Mouse (Mus musculus) megakaryocyte progenitor cell, adult 5-6 weeks (primary cell): ENCODE measurements around the gene Sdha. TPM values are rescaled to one million over a fixed set of nuclear protein-coding genes. Genes with fewer than 3 reads are reported as not detected.

Source experiments
- ATAC-seq: replicated peaks from 2 replicates; pipeline ENCODE4 v1.8.0; 2016; ENCODE audit warnings: mild to moderate bottlenecking, moderate TSS enrichment, inconsistent platforms; ENCODE audit not compliant: poor library complexity
- total RNA-seq, 2 experiments: library from RNA; stranded (forward) in 1 of 2; stranded (reverse) in 1 of 2; fragments of 157-497, 149-512 nt in 1 of 2; fragments of 200-1000 nt in 1 of 2; gene quantifications; 2 replicates each; pipeline versions ENCODE4 v1.2.3 to v1.2.4; 2015 to 2017

Sdha gene
- total RNA-seq (2015) (227 and 229 TPM in 2 replicates), total RNA-seq (2017) (304 and 374 TPM in 2 replicates)

DNA sequence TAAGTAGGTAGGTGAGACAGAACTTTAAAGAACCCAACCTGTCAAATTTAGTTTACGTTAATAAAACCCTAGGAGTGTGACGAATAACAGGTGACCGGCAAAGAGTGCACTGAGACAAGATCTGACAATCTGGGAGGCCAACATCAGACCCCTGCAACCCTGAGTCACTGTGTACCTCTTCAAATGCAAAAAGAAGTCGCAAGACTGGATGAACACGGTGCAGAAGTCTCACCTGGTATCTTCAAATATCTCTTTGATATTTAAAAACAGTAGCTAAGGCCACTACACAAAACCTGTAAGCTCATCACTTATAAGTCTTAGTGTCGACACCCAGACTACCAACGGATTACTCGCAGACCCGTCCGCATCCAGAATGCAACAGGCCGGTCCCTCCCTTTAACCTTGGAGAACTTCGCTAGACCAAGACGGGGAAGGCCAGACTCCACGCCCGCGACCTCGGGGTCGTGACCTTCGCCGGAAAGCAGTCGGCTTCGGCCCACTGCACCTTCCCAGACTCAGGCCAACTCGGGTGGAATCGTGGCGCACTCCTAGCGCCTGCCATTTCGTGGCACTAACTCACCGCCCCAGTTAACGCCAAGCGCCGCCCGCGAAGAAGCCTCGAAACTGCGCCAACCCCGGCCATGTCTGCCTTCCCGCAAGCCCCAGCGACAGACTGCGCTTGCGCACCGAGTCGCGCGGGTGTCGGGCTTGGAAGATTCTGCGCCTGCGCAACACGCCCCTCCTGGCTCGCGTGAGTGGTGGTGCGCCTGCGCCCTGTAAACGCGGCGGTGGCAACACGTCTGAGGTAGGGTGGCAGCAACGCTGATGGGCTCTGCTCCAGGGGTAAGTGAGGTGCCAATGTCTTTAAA is at the start of gene Sdha, which contains the start of gene Ccdc127:
Gene Sdha, minus strand, starts transcription at position 715 of the 869 bp plus-strand sequence.
Gene Ccdc127, plus strand, starts transcription at position 744 of the 869 bp plus-strand sequence.
- ATAC-seq, result peak; percentile 94

- ATAC-seq, result no peak
Measured at GRCm38 (mm10) chr13:74399298-74399839, 49.3 kb upstream of the Sdha start, which contains the start of gene Ftl1-ps1. Ftl1-ps1 (plus strand) TSS chr13:74399694.

DNA sequence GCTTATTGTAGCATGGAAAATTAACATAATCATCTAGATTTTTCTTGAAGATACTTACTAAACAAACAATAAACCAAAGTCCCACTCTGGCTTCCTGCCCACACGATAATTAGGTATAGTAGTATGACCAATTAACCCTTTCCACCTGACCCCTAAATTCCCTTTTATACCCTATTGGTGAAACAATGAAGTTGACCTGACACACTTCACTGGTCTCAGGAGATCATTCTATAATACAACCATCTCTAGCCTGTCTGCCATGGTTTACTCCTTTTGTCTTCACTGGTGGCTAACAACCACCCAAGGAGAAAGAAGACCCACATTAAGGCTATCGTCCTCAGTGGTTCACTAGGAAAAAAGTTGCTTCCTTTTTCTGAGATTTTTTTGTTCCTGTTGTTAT is 41.1 kb upstream of the Sdha start:
- no peak for ATAC-seq

GRCm38 (mm10) chr13:74390371-74390990 is 40.4 kb upstream of the Sdha start, which contains the start of gene Zfp72:
Zfp72 (minus strand) TSS chr13:74390836.
- peak; percentile 95 for ATAC-seq

- no peak for ATAC-seq
Measured at GRCm38 (mm10) chr13:74389730-74390129, 39.6 kb upstream of the Sdha start.

- ATAC-seq, result no peak
Measured at GRCm38 (mm10) chr13:74382289-74382688, 32.2 kb upstream of the Sdha start.

GRCm38 (mm10) chr13:74381533-74382276 is 31.6 kb upstream of the Sdha start:
- no peak for ATAC-seq

DNA sequence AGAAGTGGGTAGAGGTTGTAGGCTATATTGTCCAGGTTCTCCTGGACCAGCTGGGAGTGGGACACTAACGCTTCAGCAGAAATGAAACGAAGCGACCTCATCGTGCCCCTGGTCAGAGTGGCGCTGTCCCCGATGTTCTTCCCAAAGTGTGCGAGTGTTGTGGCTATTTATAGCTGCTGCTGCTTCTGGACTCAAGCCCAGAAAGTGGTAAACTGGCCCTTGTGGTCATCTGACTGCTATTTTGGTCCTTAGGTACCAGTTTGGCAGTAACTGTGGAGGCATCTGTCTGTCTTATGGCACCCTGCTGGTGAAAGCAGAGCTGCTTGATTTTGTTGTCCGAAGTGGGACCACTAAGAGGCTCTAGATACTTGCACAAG is 13.8 kb upstream of the Sdha start, which contains the start of gene Lrrc14b:
Gene Lrrc14b, minus strand, starts transcription at position 147 of the 377 bp plus-strand sequence.
- ATAC-seq, result peak; percentile 35

DNA sequence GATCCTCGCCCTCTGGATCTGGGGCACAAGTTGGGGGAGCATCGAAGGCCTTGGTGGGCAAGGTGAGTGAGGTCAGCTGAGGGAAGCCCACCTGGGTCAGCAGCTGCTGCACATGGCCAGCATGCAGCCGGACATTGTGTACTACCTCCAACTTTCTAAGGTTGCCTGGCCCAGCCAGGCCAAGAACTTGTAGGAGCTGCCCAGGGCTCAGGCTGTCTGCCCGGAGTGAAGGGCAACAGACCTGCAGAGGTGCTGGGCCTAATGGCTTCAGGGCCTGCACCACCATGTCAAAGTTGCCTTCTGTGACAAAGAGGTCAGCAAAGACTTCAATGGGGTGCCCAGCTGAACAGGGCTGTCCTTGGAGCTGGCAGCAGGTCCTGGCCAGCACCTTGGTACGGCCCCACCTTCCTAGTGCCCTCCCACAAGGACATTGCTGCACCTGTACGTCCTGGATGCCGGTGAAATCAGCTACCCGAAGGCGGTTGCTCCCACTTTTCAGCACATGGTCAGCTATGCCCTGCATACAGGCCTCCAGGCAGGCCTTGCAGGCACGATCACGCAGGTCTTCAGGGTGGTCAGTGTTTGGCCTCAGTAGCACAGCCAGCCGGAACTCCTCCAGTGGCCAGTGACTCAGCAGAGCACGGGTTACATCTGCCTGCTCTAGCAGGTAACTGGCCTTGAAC is 13.2 kb upstream of the Sdha start:
- ATAC-seq, result peak; percentile 37

DNA sequence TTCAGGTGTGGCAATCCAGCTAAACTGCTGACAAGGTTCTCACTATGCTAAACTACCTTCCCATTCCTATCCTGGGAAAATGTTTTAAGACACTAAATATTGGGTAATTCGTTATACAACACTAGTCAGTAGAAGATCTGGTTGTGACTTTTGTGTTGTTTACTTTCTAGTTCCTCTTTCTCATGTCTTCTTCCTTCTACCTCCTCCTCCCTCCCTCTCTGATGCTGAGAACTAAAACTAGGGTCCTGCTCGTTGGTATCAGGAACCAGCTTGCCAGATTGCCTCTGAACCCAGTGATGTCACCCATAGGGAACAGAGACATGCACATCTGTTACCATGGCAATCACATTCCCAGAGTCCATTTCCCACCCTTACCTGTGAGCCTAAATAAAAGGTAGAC is 12.1 kb upstream of the Sdha start:
- peak; percentile 66 for ATAC-seq

- ATAC-seq, result no peak
Measured at GRCm38 (mm10) chr13:74356491-74356890, 6.4 kb upstream of the Sdha start.

DNA sequence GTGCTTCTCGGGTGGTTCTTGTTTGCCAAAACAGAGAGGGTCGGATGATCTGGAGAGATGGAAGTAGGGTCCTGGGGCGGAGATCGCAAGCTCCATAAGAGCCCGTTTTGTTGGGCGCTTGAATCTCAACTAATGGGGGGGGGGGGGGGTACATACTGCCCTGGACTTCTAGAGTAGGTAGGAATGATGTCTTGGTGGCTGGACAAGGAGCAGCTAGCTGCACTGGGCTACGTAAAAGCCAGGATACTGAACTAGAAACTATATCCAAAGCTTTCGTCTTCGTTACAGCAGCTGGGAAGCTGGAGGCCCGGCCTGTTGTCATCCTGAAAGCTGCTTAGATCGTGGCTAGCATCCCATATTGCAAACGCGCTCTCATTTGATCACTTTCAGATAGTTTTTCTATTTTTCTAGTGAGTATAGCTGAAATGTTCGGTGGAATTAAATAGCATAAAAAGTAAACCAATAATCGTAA is 391 bp upstream of the Sdha start:
- ATAC-seq, result 0 out of 2 replicates have a peak, but pooled peaks have one; percentile 7

- peak; percentile 100 for ATAC-seq
Measured at GRCm38 (mm10) chr13:74341036-74341435, 9.0 kb downstream of the Sdha start.

GRCm38 (mm10) chr13:74329321-74329720 is 20.8 kb downstream of the Sdha start:
- ATAC-seq, result no peak

DNA sequence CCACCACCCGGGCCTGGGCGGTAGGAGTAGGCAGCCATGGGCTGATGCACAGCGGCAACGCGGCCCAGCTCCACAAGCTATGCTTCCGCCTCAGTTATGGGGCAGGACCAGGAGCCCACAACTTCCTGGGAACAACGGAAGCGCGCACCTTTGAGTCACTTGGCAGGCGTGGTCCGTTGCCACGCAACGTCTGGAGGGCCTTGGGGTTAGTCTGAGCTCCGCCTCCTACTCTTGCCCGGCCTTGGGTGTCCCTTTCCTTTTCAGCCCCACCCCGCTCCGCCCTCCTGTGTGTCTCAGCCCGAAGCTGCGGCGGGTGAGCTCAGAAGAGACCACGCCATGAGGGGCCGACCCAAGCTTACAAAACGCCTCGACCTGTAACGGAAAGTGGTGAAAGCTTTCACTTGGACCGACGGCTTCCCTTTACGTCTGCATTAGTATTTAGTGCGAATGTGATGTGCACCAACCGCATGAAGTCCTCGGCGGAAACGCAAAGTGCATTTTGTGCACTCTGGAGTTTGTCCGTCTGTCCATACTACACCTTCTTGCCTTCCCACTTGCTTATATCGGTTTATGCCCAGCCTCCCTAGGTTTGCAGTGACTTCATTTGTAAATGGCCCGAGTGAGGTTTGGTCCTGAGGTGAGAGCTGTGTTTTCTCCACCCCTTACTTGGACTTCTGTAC is 32.8 kb downstream of the Sdha start, which contains the start of gene Pdcd6:
Gene Pdcd6, minus strand, starts transcription at position 411 of the 680 bp plus-strand sequence.
- peak; percentile 95 for ATAC-seq

GRCm38 (mm10) chr13:74316789-74317169 is 33.3 kb downstream of the Sdha start:
- no peak; the same call in 1 of the 2 replicates for ATAC-seq

- no peak for ATAC-seq
Measured at GRCm38 (mm10) chr13:74316386-74316785, 33.7 kb downstream of the Sdha start.

DNA sequence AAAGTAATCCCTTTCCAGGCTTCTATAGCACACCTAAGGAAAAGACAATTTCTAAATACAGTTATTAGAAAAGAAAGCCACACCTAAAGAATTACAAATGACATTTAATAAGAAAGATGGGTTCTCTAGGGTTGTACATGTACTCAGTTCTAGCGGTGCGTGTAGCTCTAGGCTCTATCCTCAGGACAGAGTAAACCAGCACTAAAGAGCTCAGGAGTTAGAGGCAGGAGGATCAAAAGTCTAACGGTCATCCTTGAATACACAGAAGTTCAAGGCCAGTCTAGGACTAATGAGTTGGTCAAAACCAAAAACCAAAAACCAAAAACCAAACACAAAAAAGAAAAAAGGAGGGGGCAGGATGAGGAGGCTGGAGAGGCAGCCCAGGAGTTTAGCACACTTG is 35.5 kb downstream of the Sdha start:
- no peak for ATAC-seq

DNA sequence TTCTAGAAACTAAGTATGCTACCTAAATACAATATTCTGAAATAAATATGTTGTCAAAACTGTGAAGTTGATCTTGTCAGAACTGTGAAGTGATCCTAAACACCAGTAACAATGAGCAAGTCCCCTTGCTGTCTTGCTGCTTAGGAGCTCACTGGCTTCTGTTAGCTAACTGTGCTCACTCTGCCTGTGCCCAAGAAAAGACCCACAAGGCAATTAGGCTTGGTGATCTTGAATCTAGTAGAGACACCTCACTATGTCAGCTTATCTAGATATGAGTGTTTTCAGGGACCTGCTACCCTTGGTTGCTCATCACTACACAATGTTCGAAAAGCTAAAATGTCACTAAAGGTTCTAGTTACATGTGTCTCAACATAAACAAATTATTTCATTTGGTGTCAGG is 44.3 kb downstream of the Sdha start:
- ATAC-seq, result no peak
